Mouse (Mus musculus) ovary, postnatal 10 days (tissue): ENCODE data around the gene Adamts8.

Experiments
- DNase-seq: peaks from one replicate; pipeline ENCODE4 v3.0.0; 2022; ENCODE audit warnings: low spot score

Adamts8 gene

GRCm38 (mm10) chr9:30942512-30943313 lies at the start of gene Adamts8:
Adamts8 (plus strand) TSS chr9:30942562.
- DNase-seq = no peak

DNA sequence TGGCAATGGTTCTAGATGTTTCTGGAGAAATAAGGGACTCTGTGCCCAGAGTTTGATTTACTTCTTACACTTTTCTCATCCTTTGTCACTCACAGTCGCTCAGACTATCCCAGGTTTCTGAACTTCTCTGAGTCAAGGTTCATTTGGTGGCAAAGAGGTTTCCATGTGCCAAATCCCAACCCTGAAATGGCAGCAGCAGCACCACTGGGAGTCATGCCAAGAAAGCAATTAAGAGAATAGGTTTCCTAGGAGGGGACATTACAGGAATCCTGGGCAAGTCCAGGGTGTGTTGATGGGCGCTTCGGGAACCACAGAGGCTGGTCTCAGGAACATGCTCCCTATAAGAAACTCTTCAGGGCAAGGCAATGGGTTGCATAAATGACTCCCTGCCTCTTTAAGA lies 46.7 kb upstream of the Adamts8 start:
- DNase-seq = no peak

- DNase-seq = peak; percentile 45
These were observed 45.6 kb upstream of the Adamts8 start for GRCm38 (mm10) chr9:30896752-30897151.

DNA sequence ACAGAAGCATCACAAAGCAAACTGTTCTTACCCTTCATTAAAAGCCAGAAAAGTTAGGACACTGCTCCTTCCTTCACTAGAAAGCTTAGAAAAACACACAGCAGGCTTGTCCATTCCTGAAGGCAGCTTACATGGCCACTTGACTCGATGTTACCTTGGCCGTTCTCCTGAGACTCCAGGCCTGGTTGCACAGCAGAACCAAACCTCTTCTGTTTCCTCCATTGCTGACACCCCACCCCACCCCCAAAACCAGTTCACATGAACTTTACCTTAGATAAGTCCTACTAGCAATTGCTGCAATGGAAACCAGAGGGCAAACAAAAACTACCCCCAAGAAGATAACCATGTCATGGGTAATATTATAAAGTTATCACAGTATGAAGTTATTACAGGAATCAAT lies 45.2 kb upstream of the Adamts8 start:
- DNase-seq = no peak

DNA sequence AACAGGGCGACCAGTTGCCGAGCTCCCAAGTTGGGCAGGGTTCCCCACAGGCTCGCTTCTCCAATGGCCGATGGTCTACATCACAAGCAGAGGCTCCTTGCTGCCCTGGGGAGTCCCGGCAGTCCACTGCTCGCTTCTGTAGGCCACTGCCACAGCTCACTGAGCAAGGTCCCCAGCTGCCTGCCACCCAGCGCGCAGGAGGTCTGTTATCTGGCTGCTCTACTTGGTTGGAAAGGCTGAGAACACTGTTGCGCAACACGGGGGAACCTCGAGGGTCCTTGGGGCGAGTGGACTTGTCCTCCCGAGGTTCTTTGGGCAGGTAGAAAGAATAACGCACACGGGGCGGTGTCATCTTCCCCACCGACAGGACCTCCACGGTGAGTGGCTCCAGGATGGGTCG lies 40.2 kb upstream of the Adamts8 start:
- DNase-seq = no peak

- no peak for DNase-seq
These were observed 39.7 kb upstream of the Adamts8 start for GRCm38 (mm10) chr9:30902641-30903040.

GRCm38 (mm10) chr9:30903266-30903665 lies 39.1 kb upstream of the Adamts8 start:
- no peak for DNase-seq

DNA sequence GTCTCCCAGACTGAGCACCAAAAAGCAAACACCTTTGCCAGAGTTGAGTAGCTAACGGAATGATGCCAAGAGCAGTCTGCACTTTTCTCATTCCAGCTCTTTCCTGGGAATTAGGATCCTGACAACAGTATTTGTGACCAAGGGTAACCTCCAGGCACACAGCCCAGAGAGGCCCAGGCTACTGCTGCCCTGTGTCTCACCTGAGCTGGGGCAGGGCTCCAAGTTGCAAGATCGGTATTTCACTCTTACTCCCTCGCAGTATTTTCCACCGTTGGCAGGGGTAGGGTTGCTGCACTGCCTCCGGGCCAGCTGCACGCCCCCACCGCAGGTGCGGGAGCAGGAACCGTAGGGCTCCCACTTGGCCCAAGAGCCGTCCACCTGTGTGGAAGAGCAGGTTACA lies 36.5 kb upstream of the Adamts8 start:
- no peak for DNase-seq

- DNase-seq = no peak
These were observed 35.9 kb upstream of the Adamts8 start for GRCm38 (mm10) chr9:30906426-30906825.

DNA sequence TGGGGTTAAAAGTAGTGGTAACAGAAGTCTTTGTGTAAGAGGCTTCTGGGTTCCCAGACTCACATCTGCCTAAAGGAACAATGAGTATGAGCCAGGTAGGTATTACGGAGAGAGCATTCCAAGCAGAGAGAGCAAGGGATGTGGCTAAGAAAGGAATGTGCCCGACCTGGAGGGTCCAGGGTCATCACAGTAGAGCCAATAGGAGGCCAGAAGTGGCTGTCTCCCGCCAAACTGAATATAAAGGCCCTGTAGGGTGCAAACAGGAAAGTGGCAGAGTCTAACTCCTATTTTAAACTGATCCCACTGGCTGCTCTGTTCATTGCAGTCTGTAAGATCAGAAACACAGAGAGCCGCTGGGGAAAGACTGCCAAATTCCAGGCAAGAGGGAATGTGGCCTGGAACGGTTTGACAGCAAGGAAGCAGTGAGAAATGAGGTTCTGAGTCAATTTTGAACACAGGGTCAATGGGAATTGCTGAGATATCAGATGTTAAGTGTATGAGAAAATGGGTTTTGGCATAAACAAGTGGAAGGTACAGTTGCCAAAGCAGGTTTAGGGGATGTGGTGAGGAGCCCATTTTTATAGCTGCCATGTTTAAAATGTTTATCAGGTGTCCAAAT lies 34.6 kb upstream of the Adamts8 start:
- no peak for DNase-seq

DNA sequence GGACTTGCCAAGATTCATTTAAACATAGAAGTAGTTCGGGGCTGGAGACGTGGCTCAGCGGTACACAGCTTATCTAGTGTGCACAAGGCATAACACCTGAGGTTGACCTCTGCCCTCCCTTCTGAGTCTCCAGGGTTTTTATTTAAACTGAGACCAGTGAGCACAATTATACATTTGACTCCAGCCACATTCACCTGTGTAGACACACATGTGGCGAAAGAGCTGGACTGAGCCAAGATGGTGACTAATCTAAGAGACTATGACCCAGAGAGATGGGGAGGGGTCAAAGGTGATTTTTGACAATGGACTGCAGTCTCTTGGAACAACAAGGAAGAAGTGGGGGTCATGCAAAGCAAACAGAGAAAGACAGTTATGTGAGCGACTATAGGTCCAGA lies 34.1 kb upstream of the Adamts8 start:
- DNase-seq = no peak

- DNase-seq = no peak
These were observed 33.4 kb upstream of the Adamts8 start for GRCm38 (mm10) chr9:30908973-30909372.

GRCm38 (mm10) chr9:30910491-30910890 lies 31.9 kb upstream of the Adamts8 start:
- no peak for DNase-seq

GRCm38 (mm10) chr9:30912161-30912560 lies 30.2 kb upstream of the Adamts8 start:
- no peak for DNase-seq

DNA sequence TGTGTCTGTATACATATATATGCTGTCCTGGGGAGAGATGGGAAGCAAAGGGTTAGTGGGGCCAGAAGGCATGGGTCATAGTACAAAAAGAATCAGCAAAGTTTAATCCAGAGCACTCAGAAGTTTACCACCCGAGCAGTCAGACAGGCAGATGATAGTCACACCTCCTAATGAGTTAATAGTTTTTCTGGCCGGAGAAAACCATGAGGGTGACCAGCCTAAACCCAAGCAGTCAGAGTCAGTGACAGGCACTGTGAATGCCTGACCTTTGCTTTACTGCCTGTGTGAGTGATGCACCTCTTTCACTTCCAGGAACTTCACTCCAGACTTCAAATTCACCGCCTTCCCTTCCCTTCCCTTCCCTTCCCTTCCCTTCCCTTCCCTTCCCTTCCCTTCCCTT lies 28.9 kb upstream of the Adamts8 start:
- no peak for DNase-seq

- no peak for DNase-seq
These were observed 28.1 kb upstream of the Adamts8 start for GRCm38 (mm10) chr9:30914241-30914640.

GRCm38 (mm10) chr9:30916266-30916968 lies 25.9 kb upstream of the Adamts8 start:
- no peak for DNase-seq

GRCm38 (mm10) chr9:30918466-30919356 lies 23.7 kb upstream of the Adamts8 start:
- DNase-seq = no peak

DNA sequence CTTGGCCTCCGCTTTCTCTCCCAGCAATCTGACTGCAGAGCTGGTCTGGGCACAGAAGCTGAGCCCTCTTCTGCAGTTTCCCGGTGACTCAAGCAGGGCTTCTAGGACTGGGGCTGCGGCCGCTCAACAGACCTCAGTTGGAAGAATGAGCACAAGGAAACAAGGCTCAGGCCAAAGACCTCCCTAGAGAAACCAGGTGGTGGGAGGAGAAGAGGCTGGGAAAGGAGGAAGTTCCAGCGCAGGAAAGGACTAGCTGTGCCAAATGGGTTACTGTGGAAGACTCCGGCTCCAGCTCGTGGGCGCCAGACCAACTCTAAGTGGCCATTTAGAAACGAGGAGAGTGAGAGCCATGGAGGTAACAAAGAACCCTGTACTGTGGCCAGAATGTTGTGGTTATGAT lies 22.7 kb upstream of the Adamts8 start:
- peak; percentile 22 for DNase-seq

- DNase-seq = no peak
These were observed 21.6 kb upstream of the Adamts8 start for GRCm38 (mm10) chr9:30920736-30921135.

DNA sequence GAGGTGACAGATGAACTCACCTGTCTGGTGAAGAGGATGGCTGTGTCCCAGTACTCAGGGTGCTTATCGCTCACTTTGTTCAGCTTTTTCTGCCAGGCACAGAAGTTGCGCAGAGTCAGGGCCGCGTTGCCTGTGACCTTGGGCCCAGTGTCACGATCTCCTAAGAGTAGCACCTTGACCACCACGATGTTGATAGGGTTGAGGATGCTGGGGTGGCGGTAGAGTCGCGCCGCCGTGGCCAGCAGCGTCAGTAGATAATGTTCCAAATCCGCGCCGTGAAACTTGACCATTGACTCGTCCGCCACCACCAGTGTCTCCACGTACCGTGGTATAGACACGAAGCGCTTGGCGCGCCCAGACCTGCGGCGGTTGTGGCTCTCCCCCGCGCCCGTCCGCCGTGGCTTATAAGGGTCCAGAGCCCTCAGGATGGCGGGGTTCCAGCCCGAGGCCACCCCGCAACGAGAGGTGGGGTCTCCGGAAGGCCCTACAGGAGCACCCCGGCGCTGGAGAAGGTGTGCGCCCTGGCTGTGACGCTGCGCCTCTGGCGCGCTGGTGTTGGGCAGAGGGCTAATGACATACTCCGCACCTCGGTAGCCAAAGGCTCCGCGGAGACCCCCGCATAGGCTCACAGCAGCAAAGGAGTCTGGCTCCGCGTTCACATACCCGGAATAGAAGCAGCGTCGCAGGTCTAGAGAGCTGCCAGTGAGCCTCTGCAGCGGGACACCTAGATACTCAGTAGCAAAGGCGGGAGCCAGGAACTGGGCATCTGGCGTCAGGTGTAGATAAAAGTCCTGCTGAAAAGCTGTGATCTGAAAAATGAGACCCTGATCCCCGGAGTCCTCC lies 20.9 kb upstream of the Adamts8 start:
- no peak for DNase-seq
